Mouse (Mus musculus) cerebellum, adult 2 months (tissue): ENCODE data around the gene Wars.

ENCODE experiments used
- CTCF ChIP-seq: fragments of 200-500 bp; IDR thresholded peaks from 2 replicates; pipeline ENCODE4 v1.5.1; 2011; ENCODE audit warnings: low read depth, mild to moderate bottlenecking, control low read depth, low read length, moderate library complexity, borderline replicate concordance; ENCODE audit not compliant: insufficient read depth
- POLR2A ChIP-seq: fragments of 200-500 bp; IDR thresholded peaks from 2 replicates; pipeline ENCODE4 v1.6.1; 2011; ENCODE audit warnings: low read length, control low read depth, borderline replicate concordance; ENCODE audit not compliant: insufficient read depth

GRCm38 (mm10) chr12:108873122-108873521 lies 20.9 kb downstream of the Wars start:
- TF ChIP-seq POLR2A, result no peak
- TF ChIP-seq CTCF, result no peak
